Mouse (Mus musculus) heart, embryonic 10.5 days (tissue): Measurements from ENCODE around the gene Pank2. TPM values are rescaled to one million over a fixed set of nuclear protein-coding genes. Genes with fewer than 3 reads are reported as not detected.
"Not testable (repeated sequence)": the region's sequence is repeated elsewhere in the genome, so short reads cannot be mapped to it uniquely, and the experiment has no call there.

Experiments
- DNase-seq: peaks from one replicate; pipeline ENCODE4 v3.0.0-alpha.2; 2017; ENCODE audit warnings: low spot score
- H3K27ac ChIP-seq: fragments of 300-500 bp; sonication (generic); 2 replicates; pipeline ENCODE4 v1.5.1; 2016; ENCODE audit warnings: mild to moderate bottlenecking
- H3K27me3 ChIP-seq: fragments of 300-500 bp; sonication (generic); 2 replicates; pipeline ENCODE4 v1.6.1; 2016; ENCODE audit warnings: mild to moderate bottlenecking; ENCODE audit not compliant: poor library complexity, insufficient read depth, severe bottlenecking
- H3K36me3 ChIP-seq: fragments of 300-500 bp; sonication (generic); 2 replicates; pipeline ENCODE4 v1.6.1; 2016; ENCODE audit warnings: mild to moderate bottlenecking, moderate library complexity
- H3K4me1 ChIP-seq: fragments of 300-500 bp; sonication (generic); 2 replicates; pipeline ENCODE4 v1.6.1; 2016; ENCODE audit warnings: mild to moderate bottlenecking
- H3K4me3 ChIP-seq: fragments of 300-500 bp; sonication (generic); 2 replicates; pipeline ENCODE4 v1.5.1; 2016; ENCODE audit warnings: mild to moderate bottlenecking, moderate library complexity
- H3K9me3 ChIP-seq: fragments of 300-500 bp; sonication (generic); 2 replicates; pipeline ENCODE4 v1.6.1; 2016; ENCODE audit warnings: mild to moderate bottlenecking, moderate library complexity
- WGBS: fragments of 180-500 bp; shearing (Covaris S2); methylation state at CpG from one replicate; pipeline ENCODE4 v1.1.7; 2016; 5-methylcytosine and 5-hydroxymethylcytosine counted together
- polyA plus RNA-seq: library from polyadenylated mRNA; unstranded; fragments of >200 nt; fragmentation: Nextera tagmentation; extraction: Ambion mirVana; gene quantifications from 2 replicates; pipeline ENCODE4 v1.2.1, GENCODE M21; 2016

Gene Pank2
- polyA plus RNA-seq, 1 experiment from 2014 or later: 41.7 TPM

DNA sequence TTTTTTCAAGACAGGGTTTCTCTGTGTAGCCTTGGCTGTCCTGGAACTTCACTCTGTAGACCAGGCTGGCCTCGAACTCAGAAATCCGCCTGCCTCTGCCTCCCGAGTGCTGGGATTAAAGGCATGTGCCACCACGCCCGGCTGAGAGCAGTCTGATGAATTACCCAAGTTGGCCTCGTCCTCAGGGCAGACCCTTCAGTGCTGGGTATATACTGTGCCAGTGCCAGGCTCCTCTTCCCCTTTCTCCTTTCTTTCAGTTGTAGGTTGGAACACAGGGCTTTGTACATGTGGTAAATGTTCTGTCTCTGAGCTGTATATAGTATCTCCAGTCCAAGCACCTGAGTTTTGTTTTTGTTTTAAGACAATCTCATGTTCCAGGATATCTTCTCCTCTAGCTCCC is 1.7 kb downstream of the Pank2 start:
- 80% methylated on average over 6 of the region's 6 CpGs for WGBS
- Histone ChIP-seq H3K9me3 (no peaks in the 10 kb centered on the region), H3K4me3 (peak overlapping the region; percentile 87), H3K27ac (no peak overlapping the region), H3K27me3 (no peaks in the 10 kb centered on the region), H3K36me3 (0 out of 2 replicates have a peak, but pooled peaks cover 3% of the 10 kb centered on the region), H3K4me1 (peaks cover 31% of the 10 kb centered on the region)
- DNase-seq: no peak

DNA sequence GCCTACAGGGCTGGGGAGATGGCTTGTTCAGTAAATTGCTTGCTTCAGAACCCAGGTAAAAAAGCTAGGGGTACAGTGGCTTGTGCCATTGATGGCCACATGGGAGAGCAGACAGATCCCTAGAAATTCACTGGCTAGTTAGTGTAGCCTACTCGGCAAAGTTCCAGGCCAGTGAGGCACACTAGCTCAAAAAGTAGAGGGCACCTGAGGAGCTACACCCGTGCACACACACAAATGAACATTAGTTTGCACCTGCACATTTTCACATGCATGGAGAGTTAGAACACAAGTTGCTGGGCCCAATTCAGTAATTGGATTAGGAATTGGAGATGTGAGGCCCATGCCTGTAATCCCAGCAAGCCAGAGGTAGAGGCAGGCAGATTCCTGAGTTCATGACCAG is 2.8 kb downstream of the Pank2 start:
- H3K9me3 ChIP-seq: no peaks in the 10 kb centered on the region
- H3K36me3 ChIP-seq: peaks cover 7% of the 10 kb centered on the region; the same call in 1 of the 2 replicates
- H3K4me3 ChIP-seq: no peak overlapping the region
- H3K4me1 ChIP-seq: peaks cover 30% of the 10 kb centered on the region
- WGBS: 79% methylated on average over 2 of the region's 2 CpGs
- DNase-seq: no peak
- no peak overlapping the region for H3K27ac ChIP-seq
- H3K27me3 ChIP-seq: no peaks in the 10 kb centered on the region

- no peaks in the 10 kb centered on the region for H3K27me3 ChIP-seq
- no peak overlapping the region for H3K4me3 ChIP-seq
- 94% methylated on average over 3 of the region's 3 CpGs for WGBS
- peaks cover 75% of the 10 kb centered on the region for H3K36me3 ChIP-seq
- no peaks in the 10 kb centered on the region for H3K4me1 ChIP-seq
- H3K9me3 ChIP-seq: no peaks in the 10 kb centered on the region
- no peak overlapping the region for H3K27ac ChIP-seq
- DNase-seq: no peak
Measured at GRCm38 (mm10) chr2:131275493-131275892, 13.2 kb downstream of the Pank2 start.

- Histone ChIP-seq H3K27ac (no peak overlapping the region), H3K36me3 (peaks cover 78% of the 10 kb centered on the region), H3K4me1 (no peaks in the 10 kb centered on the region), H3K9me3 (no peaks in the 10 kb centered on the region), H3K4me3 (no peak overlapping the region), H3K27me3 (no peaks in the 10 kb centered on the region)
- DNase-seq: no peak
- 84% methylated on average over 5 of the region's 5 CpGs for WGBS
Measured at GRCm38 (mm10) chr2:131276722-131277121, 14.4 kb downstream of the Pank2 start.

DNA sequence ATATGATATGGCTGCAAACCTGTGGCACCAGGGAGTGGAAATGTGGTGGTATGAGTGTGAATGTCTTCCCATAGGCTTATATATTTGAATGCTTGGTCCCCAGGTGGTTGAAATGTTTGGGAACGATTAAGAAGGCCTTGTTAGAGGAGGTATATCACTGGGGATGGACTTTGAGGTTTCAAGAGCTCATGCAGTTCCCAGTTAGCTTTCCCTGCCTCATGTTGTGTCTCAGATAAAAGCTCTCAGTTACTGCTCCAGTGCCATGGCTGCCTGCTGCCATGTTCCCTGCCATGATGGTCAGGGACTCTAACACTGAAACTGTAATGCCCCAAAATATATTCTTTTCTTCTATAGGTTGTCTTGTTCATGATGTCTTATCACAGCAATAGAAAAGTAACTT is 19.3 kb downstream of the Pank2 start:
- 90% methylated on average over 1 of the region's 1 CpGs for WGBS

DNA sequence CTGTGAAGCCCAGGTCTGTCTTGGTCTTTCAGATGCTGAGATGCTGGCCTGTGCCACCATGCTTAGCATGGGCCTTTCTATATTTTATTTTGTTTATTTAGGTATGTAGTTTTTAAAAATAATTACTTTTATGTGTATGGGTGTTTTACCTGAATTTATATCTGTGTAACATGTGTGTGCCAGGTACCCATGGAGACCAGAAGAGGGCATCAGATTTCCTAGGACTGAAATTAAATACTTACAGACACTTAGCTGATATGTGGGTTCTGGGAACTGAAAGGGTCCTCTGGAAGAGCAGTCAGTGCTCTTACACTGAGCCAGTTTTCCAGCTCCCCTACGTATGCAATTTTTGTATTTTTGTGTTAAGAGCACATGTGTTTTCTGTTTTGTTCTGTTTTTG is 24.0 kb downstream of the Pank2 start:
- Histone ChIP-seq H3K36me3 (peaks cover 79% of the 10 kb centered on the region), H3K4me1 (no peaks in the 10 kb centered on the region), H3K27ac (no peak overlapping the region), H3K4me3 (no peak overlapping the region), H3K27me3 (no peaks in the 10 kb centered on the region), H3K9me3 (no peaks in the 10 kb centered on the region)
- DNase-seq: no peak
- WGBS: 87% methylated on average over 1 of the region's 1 CpGs

More for the DNA sequence above, 19.3 kb downstream of the Pank2 start:
- no peaks in the 10 kb centered on the region for H3K9me3 ChIP-seq
- H3K4me3 ChIP-seq: no peak overlapping the region
- H3K4me1 ChIP-seq: no peaks in the 10 kb centered on the region
- DNase-seq: no peak
- H3K36me3 ChIP-seq: peaks cover 84% of the 10 kb centered on the region
- no peaks in the 10 kb centered on the region for H3K27me3 ChIP-seq
- no peak overlapping the region for H3K27ac ChIP-seq

- no peaks in the 10 kb centered on the region for H3K4me1 ChIP-seq
- no peaks in the 10 kb centered on the region for H3K9me3 ChIP-seq
- no peak for DNase-seq
- peaks cover 88% of the 10 kb centered on the region for H3K36me3 ChIP-seq
- H3K27ac ChIP-seq: no peak overlapping the region
- H3K4me3 ChIP-seq: no peak overlapping the region
- no peaks in the 10 kb centered on the region for H3K27me3 ChIP-seq
Measured at GRCm38 (mm10) chr2:131290669-131291068, 28.4 kb downstream of the Pank2 start.

- 92% methylated on average over 2 of the region's 2 CpGs for WGBS
- Histone ChIP-seq H3K27ac (no peak overlapping the region), H3K27me3 (no peaks in the 10 kb centered on the region), H3K9me3 (no peaks in the 10 kb centered on the region), H3K4me1 (no peaks in the 10 kb centered on the region), H3K4me3 (no peak overlapping the region), H3K36me3 (peaks cover 60% of the 10 kb centered on the region)
- no peak for DNase-seq
Measured at GRCm38 (mm10) chr2:131296746-131297261, 34.5 kb downstream of the Pank2 start.

DNA sequence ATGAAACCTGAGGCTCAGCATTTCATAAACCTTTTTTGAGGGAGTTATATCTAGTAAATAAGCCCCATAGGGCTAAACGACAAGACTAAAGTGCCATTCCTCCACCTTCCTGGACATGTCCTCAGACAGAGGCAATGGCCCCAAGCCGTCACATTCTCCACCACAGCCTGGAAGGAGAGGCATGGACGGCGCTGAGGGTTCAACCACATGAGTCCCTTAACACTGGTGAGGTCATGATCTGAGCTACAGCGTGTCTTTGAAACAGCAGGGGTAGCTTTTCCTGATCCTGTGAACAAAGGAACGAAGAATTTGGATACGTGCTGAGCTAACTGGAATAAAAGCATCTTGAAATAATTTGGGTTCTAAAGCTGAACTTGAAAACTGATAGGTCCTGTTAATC is 36.4 kb downstream of the Pank2 start:
- H3K9me3 ChIP-seq, H3K27me3 ChIP-seq, DNase-seq, H3K4me1 ChIP-seq, H3K27ac ChIP-seq, H3K4me3 ChIP-seq: not testable (repeated sequence)
- WGBS: 74% methylated on average over 7 of the region's 7 CpGs
- peaks cover 54% of the 10 kb centered on the region for H3K36me3 ChIP-seq

DNA sequence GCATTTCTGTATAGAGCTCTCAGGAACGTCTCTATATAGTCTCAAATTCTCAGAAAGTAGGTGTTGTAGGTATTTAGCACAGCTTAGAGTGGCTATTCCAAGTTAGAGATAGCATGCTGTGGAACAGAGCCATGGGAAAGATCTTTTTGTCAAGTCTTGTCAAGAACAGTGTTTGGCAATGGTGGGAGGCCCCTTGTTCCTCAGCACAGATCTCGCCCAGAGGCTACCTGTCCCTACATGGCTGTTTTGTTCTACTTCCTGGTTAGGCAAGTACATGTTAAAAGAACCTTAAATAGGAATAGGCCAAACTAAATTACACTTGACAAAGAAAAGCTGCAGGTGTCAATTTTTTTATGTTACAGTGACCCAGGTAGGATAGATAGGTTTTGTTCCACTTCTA is 38.2 kb downstream of the Pank2 start:
- H3K36me3 ChIP-seq: peaks cover 45% of the 10 kb centered on the region
- no peaks in the 10 kb centered on the region for H3K27me3 ChIP-seq
- H3K27ac ChIP-seq: no peak overlapping the region
- DNase-seq: no peak
- H3K4me3 ChIP-seq: no peak overlapping the region
- H3K9me3 ChIP-seq: no peaks in the 10 kb centered on the region
- WGBS: 82% methylated on average over 2 of the region's 2 CpGs
- H3K4me1 ChIP-seq: no peaks in the 10 kb centered on the region

- Histone ChIP-seq H3K27me3 (no peaks in the 10 kb centered on the region), H3K4me1 (no peaks in the 10 kb centered on the region), H3K9me3 (no peaks in the 10 kb centered on the region), H3K36me3 (peaks cover 36% of the 10 kb centered on the region), H3K4me3 (no peak overlapping the region), H3K27ac (no peak overlapping the region)
- no peak for DNase-seq
Measured at GRCm38 (mm10) chr2:131301635-131302034, 39.3 kb downstream of the Pank2 start.

DNA sequence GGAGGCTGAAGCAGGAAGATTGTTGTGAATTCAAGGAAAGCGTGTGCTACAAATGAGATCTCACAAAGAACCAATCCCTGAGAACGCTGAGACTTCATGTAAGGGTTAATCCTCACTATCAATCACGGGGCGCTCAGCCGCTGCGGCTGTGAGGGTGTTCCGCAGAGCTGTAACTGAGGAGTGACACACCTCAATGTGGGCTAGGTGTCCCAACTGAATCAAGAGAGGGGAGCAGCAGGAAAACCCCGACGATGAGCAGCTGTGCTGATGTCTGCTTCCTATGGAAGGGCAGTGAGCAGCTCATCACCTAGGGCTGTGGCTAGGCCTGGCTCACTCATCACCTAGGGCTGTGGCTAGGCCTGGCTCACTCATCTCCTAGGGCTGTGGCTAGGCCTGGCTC is 42.2 kb downstream of the Pank2 start:
- H3K9me3 ChIP-seq: no peaks in the 10 kb centered on the region
- H3K4me3 ChIP-seq: no peak overlapping the region
- 78% methylated on average over 9 of the region's 9 CpGs for WGBS
- no peak for DNase-seq
- H3K4me1 ChIP-seq: no peaks in the 10 kb centered on the region
- no peaks in the 10 kb centered on the region for H3K27me3 ChIP-seq
- no peak overlapping the region for H3K27ac ChIP-seq
- peaks cover 19% of the 10 kb centered on the region for H3K36me3 ChIP-seq

GRCm38 (mm10) chr2:131305226-131305625 is 42.9 kb downstream of the Pank2 start:
- H3K4me3 ChIP-seq, H3K27me3 ChIP-seq, H3K4me1 ChIP-seq, H3K9me3 ChIP-seq, DNase-seq, H3K27ac ChIP-seq: not testable (repeated sequence)
- WGBS: 93% methylated on average over 1 of the region's 1 CpGs
- peaks cover 19% of the 10 kb centered on the region for H3K36me3 ChIP-seq

- Histone ChIP-seq H3K27me3 (no peaks in the 10 kb centered on the region), H3K4me3 (no peak overlapping the region), H3K36me3 (peaks cover 18% of the 10 kb centered on the region), H3K27ac (no peak overlapping the region), H3K4me1 (no peaks in the 10 kb centered on the region), H3K9me3 (no peaks in the 10 kb centered on the region)
- no peak for DNase-seq
- WGBS: 84% methylated on average over 5 of the region's 5 CpGs
Measured at GRCm38 (mm10) chr2:131307391-131307790, 45.1 kb downstream of the Pank2 start.
